Mouse (Mus musculus) liver, embryonic 14 days (tissue): ENCODE results near the gene Gnaz. TPM values are rescaled to one million over a fixed set of nuclear protein-coding genes. Genes with fewer than 3 reads are reported as not detected.

Experiments used
- polyA plus RNA-seq: library from polyadenylated mRNA; depleted of rRNA; stranded (reverse); fragments of >200 nt; gene quantifications from 2 replicates; pipeline ENCODE4 v1.2.3, GENCODE M21; 2012; rRNA removed

The Gnaz gene
- 2.2 and 2.3 TPM in 2 replicates for polyA plus RNA-seq

GRCm38 (mm10) chr10:74966850-74967451 is at the start of gene Gnaz:
Gnaz (plus strand) TSS chr10:74967177.

GRCm38 (mm10) chr10:75032395-75032794 is 65.4 kb downstream of the Gnaz start, which contains the start of gene Rsph14:
Rsph14 (minus strand) TSS chr10:75032586.

GRCm38 (mm10) chr10:75036883-75037379 is 70.0 kb downstream of the Gnaz start, which contains the start of gene Rab36:
Rab36 (plus strand) TSS chr10:75037058.

DNA sequence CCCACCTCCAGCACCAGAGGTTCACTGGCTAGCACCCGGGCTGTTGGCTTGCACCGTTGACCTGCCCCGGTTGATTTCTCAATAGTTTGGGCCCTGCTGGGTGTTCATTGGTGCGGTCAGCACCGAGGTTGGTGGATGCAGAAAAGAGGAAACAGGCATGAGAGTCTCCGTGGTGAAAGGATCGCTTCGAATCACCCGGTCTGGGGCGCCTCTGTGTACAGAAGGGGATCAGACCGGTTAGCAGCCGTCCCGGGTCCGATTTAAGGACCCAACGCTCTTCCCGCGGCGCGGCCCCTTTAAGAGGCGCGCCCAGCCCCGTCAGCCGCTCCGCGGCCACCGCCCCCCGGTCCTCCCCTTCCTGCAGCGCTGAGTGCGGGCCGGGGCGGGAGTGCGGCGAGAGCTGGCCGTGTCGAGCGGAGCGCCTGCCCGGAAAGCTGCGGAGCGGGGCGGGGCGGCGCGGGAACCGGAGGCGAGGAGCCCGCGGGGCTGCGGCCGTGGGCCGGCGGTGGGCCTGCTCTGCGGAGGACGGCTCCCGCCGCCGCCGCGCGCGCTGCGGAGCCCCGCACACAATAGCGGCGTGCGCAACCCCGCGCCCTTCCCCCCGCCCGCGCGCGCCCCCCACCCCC is 93.4 kb downstream of the Gnaz start, which contains the start of gene Bcr:
TSS of gene Bcr (plus strand) at position 376 of the 626 bp plus-strand sequence.

Other genes with a start within 250 kb of the Gnaz start
- gene Rsph14, start 65.4 kb downstream of the Gnaz start, polyA plus RNA-seq, result 0.02 TPM in 1 of 2 replicates, not detected in the other
- 1.7 and 2.2 TPM in 2 replicates for gene Rab36, start 69.9 kb downstream of the Gnaz start, polyA plus RNA-seq
- gene Bcr, start 93.4 kb downstream of the Gnaz start, polyA plus RNA-seq, result 3.0 and 3.2 TPM in 2 replicates
- 4.4 and 4.5 TPM in 2 replicates for gene Specc1l, start 244.9 kb downstream of the Gnaz start, polyA plus RNA-seq